Mouse (Mus musculus): ENCODE results near the gene Olfr555.

GRCm38 (mm10) chr7:102618118-102618517 is 40.5 kb upstream of the Olfr555 start, which contains the start of gene Olfr553:
- TF ChIP-seq GATA1 (IDR thresholded peaks at IDR 0.05; ENCODE audit: borderline replicate concordance, low read length) (no peak), FLI1 (IDR thresholded peaks at IDR 0.05; ENCODE audit: low read length) (no peak)
